Mouse (Mus musculus) brain, adult 2 months (tissue): ENCODE measurements around the gene Il1rap.

Experiments used
- DNase-seq: peaks from one replicate; pipeline ENCODE4 v3.0.0; 2011; ENCODE audit warnings: low read depth, low spot score

Gene Il1rap

DNA sequence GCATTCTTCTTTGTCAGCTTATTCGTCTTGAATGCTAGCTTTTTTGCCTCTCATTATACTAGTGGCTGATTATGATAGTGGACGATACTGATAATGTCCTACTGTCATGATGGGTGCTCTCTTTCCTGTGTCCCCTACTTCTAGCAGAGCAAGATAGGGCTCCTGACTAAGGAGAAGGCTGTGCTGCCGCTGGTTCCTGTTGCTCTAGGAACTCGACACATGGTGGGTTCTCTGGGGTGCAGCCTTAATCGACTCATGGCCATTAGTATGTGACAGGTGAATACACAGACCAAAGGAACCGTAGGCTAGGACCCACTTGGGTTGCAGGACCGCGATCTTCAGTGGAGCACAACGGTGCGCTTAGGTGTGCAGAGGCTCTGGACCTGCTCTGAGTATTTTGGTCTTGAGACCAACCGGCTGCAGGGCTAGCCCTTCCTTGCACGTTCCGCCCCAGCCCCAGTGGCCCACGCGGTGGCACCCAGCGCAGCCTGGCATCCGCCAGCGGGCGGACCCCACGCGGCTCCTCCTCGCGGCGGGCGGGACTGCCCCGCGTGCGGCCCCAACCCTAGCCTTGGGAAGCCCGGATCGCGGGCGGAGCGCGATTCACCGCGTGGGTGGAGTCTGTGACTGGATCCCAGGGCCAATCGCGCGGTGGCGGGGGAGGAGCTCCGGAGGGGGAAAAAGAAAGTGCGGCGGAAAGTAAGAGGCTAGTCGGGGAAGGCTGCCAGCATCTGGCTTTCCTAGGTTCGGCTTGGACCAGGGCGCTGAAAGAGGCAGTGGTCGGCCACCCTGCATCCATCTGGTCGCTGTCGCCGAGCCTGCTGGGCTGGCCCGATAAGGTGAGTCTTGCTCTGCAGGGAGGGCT lies at the start of gene Il1rap:
Gene Il1rap, plus strand, starts transcription at position 657 of the 865 bp plus-strand sequence.
- DNase-seq, result peak; percentile 97

DNA sequence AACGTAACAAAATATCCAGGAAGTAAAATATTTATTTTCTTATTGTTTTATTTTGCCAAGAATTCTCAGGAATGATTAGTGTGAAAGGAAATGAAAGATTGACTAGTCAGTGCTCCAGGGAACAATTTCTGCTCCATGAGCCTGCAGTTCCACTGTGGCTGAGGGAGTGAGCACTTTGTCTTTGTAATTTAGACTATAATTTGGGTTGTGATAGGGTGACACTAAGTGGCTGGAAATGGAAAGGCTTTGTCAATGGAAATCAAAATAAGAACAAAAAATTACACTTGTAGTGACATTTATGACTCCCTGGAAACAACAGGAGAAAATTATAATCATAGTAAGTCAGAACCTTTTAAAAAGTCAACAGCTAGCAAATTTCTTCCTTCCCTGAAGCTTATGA lies 49.2 kb upstream of the Il1rap start:
- peak; percentile 11 for DNase-seq

DNA sequence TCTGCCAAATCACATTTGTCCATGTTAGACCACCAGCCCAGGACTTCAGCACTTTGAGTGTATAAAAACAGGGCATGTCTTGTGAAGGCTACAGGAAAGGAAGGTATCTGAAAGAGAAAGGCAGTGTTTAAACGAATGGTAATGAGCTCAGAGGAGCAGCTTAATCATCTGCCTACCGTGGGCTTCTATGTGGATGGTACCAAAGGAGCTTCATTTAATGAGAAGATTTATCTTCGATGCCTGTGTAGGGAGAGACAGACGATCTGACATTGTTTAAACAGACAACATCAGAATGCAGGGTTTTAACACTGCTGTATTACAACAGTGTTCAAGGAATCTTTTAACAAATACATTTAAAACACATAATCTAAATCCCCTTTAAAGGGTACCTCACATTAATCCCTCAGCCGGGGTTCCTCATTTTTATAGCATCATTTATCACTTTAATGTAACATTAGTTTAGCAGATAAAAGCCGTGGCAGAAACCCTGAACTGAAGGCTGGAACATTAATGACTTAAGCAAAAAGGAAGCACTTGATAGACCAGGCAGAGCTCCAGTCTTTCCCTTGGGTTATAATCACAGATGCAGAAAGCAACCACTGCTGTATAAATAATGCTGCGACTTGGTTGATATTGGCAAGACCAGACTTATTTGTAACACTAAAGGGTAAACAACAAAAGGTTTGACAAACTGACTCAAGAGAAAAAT lies 35.2 kb upstream of the Il1rap start:
- no peak for DNase-seq

- DNase-seq, result peak; percentile 50
Measured at GRCm38 (mm10) chr16:26546879-26547206, 34.7 kb upstream of the Il1rap start.

- peak; percentile 76 for DNase-seq
Measured at GRCm38 (mm10) chr16:26549221-26549620, 32.3 kb upstream of the Il1rap start.

- DNase-seq, result no peak
Measured at GRCm38 (mm10) chr16:26552234-26552633, 29.3 kb upstream of the Il1rap start.

GRCm38 (mm10) chr16:26558797-26559196 lies 22.7 kb upstream of the Il1rap start:
- DNase-seq, result no peak

DNA sequence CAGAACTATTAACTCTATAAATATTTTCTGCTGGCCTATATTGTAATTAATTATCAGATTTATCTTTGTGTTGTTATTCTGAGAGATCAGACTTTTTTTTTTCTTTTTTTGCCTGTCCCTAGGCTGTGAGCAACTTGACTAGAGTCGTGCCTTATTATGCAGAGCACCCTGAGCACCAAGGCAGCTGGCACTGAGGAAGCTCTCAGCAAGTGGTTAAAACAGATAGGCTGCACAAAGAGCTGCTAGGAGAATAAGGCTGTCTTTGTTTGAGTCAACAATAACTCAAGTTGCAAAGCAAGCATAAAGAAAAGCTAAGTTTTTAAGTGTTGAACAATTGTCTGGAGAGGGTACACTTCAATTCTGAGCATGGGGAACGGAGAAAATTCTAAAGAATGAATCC lies 19.8 kb upstream of the Il1rap start:
- DNase-seq, result no peak

- no peak for DNase-seq
Measured at GRCm38 (mm10) chr16:26562771-26563170, 18.7 kb upstream of the Il1rap start.

- no peak for DNase-seq
Measured at GRCm38 (mm10) chr16:26569387-26569978, 12.0 kb upstream of the Il1rap start.

- DNase-seq, result no peak
Measured at GRCm38 (mm10) chr16:26571836-26572235, 9.7 kb upstream of the Il1rap start.

DNA sequence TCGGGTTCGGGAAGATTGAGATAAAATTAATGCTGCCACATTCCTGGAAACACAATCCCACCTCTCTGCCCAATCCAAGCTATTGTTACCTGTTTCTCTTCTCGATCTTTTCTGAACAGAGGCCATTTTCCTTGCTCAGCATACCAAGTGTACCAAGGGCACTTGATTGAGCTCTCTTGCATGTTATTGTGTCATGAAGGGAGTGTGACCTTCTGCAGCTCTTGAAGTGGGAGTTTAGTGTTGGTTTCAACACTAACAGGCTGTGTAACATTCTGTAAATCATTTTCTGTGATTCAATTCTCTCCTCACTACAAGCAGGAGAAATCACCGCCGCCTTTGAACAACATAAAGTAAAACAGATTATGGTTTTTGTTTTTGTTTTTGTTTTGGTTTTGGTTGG lies 7.3 kb upstream of the Il1rap start:
- no peak for DNase-seq

DNA sequence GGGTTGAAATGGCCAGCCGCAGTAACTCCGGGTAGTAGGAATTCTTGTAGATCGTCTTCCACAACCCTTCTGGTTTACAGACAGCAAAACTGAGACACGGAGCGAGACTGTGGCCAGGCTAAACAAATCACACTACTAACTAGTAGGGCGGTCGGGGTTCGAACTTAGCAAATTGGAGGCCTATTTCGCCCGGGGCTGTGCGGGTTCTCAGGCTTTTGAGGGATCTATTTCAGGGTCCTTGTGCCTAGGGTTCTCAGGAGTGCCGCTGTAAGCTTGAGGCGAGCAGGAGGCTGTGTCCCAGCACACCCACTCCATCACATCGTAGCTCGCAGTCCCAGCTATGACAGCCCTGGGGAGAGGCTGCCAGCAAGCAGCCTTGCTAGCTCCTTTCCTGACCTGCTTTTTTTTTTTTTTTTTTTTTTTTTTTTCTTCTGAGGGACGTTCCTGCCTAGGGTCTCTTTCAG lies 441 bp downstream of the Il1rap start:
- peak; percentile 83 for DNase-seq

- DNase-seq, result peak; percentile 36
Measured at GRCm38 (mm10) chr16:26585806-26586205, 4.3 kb downstream of the Il1rap start.

DNA sequence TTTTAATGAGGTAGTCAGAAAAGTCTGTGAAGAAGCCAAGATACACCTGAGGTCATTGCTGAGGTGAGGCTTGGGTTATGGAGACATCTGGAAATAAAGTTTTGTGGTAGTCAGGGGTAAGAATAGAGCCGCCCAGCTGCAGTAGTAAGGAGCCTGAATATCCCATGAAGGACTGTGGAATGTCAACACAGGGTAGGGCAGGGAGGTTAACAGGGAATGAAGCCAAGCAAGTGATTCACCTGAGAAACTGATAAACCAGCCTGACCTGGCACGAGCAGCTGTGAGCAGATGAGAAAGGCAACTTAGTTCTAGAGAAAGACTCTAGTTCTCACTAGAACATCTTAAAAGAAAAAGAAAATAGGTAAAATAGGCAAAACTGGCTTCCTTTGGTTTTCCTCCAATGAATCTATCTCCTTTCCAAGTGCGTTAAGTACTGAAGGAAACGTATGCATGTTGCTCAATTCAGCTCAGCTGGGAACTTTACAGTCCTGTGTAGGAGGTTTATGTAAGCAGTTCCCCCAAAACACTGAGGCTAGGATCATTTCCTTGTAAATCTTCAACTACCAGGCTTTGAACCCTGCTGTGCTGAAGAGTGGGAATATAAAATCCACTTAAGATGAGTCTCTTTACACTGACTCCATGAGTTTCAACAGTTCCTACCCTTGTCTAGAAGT lies 9.5 kb downstream of the Il1rap start:
- DNase-seq, result peak; percentile 73

DNA sequence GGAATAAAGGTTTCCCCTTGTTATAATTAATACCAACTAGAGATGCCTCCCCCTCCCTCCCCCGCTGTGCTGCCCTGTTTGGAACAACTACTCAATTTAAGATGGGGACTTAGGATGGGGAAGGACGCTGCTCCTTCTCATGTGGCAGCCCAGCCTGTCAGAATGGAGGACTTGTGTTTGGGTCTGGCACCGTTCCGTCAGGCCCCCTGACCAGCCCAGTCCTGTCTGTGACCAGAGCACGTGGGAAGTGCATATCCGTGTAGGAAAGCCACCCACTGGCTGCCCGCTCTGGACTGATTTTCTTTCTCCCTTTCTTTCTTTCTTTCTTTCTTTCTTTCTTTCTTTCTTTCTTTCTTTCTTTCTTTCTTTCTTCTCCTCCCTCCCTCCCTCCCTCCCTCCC lies 14.9 kb downstream of the Il1rap start:
- peak; percentile 41 for DNase-seq

- no peak for DNase-seq
Measured at GRCm38 (mm10) chr16:26597307-26597706, 15.8 kb downstream of the Il1rap start.

DNA sequence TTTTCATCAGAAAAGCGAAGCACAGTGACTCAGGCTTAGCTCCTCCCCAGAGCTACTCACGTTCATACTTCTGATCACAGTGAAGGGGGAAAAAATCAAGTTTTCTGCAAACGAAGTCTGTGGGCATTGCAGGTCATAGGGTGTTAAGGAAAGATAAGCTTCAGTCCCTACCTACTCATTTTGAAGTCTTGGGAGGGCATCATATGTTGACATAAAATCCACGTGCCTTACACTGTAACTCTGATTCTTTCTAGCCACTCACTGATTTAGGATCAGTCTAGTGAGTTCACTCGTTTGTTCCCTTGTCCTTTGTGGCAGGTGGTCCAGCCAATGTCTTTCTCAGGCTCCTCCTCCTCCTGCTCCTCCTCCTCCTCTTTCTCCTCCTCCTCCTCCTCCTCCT lies 17.1 kb downstream of the Il1rap start:
- DNase-seq, result no peak

GRCm38 (mm10) chr16:26601482-26601881 lies 20.0 kb downstream of the Il1rap start:
- peak; percentile 77 for DNase-seq

DNA sequence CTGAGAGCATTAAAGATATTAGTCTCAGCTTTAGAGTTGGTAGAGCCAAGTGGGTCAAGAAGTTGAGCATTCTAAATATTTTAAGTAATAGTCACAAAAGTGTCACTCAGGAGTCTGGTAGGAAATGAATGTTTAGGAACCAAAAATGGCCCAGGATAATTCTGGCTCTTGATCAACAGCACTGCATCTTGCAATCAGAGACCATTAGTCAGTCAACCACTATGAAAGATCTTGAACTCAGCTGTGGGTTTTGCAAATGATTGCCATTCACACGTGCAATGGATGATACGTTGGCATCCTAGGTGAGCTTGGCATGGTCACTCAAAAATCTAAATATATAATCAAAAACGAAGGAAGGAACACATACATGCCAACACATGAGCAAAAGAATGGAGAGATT lies 23.1 kb downstream of the Il1rap start:
- no peak for DNase-seq

DNA sequence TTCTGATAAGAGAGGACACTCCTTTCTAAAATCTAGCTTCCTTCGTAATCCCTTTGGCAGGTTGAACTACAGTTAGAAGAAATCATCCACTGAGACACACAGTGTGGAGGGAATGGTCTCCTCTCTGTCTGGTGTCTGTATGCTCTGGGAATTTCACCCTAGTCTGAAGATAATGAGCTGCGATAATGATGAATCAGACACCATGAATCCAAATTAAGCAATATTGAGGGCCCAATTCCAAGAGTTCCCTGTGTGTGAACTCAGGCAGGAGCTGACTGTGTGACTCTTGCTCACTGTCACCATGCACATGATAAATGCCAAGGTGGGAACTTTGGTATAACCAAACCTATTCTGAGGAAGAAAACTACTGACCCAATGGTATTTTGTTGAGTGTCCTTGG lies 26.5 kb downstream of the Il1rap start:
- DNase-seq, result no peak

DNA sequence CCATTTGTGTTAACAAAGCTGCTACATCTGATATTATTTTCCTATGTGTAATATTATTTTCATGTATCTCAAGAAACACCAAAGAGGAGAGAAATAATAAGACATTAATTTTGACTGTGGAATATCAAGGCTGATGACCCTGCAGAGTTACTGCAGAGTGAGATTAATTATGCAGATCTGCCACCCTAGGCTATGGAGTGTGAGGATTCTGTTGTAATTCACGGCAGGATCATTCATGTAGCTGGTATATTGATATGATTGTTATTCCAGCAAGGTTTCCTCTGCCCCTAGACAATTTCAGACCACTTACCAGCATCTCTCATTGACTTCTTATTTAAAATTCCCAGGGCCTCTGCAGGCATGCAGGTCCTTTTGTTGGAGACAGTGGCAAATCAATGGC lies 29.0 kb downstream of the Il1rap start:
- no peak for DNase-seq
